Mouse (Mus musculus): ENCODE results near the gene Fam241b. TPM values are rescaled to one million over a fixed set of nuclear protein-coding genes. Genes with fewer than 3 reads are reported as not detected.
A peak's percentile ranks its signal among the peaks of the same experiment; 100 is the strongest.

Gene Fam241b
- polyA plus RNA-seq (2017; shearing (Covaris generic)), result 1 to 10 TPM; 2.8 to 5.2 (median 3.6) TPM

DNA sequence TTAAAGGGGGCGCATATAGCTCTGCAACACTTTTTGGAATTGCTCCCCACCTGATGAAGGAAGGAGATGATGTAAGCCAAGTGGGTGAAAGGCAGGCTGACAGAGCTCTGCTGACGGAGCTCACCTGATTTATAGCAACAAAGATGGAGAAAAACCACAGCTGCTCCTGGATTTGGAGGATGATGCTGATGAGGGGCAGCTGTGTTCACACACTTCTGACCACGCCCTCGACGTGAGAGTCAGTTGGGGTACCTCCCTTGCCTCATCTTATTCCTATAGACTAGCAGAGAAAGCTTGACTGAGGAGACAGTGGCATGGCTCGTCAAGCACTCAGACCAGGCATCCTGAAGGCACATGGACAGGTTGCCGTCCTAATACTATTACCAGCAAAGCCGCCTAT lies at the start of gene Fam241b:
Fam241b (minus strand) TSS at position 101 of the 400 bp plus-strand sequence.
- no peak for ATAC-seq

DNA sequence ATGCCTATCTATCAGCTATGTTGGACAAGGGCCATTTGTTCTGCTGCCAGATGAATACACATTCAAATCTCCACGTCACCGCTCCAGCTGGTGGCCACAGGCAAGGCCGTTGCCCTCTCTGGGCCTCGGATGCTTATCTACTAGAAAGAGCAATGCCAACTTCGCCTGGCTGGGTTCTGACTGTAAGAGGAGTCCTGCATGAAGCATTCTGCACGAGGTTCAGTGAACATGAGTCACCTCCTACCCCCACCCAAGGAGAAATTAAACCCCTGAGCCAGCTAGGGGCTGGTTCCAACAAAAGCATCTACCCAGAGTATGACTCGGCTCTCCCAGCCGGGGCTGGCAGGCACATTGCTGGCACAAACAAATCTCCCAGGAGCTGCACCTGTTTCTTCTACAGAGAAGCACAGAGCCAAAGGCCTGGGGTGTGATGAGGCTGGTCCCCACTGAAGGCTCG lies 49.0 kb upstream of the Fam241b start:
- ATAC-seq, result no peak

DNA sequence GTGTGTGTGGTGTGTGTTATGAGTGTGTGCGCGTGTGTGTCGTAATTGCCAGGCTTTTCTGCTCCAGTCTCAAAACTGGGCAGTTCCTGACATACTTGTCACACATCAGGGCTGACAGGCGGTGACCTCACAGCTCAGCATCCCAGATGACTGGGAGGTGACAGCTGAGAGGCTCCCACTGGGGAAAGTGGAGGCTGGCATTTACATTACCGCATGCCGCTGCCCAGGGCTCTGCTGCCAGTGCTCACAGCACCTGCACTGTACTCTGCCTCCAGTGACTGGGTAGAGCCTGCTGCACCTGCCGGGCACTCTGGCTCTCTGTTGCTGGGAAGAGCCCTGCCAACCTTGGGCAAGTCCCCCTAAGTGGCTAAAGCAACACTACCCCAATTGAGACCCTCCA lies 47.1 kb upstream of the Fam241b start:
- ATAC-seq, result no peak

DNA sequence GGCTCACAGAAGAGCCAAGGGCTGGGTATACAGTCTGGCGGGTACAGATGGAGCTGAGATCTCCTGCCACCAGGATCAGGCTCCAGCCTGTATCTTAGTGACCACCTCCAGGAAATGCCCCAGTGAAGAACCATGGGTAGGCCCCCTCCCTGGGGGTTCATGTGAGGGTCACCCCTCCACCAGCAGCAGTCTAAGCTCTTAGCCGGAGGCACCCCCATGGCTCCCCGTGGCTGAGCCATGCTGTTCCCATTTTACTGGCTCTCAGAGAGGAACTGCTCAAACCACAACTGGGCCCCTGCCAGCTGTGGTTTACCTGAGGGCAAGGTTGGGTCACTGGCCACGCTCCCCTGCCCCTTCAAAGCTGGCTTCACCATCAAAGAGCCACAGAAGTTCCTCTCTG lies 46.2 kb upstream of the Fam241b start:
- no peak for ATAC-seq

DNA sequence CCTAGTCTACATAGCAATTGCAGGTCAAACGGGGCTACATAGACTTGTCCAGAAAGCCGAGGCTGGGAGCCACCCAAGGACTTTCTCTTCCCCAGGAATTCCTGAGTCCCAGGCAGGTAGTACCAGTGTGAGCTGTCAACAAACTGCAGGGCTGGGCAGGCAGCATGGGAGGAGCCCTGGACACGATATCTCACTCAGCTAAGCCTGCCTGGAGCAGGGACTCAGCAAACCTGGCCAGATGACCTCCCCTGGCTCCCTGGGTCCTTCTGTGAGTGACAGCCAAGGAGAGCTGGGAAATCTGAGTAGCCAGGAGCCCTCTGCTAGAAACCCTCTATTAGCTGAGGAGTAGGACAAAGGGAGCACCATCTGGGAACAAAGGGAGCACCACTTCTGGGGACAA lies 45.6 kb upstream of the Fam241b start:
- ATAC-seq, result no peak

DNA sequence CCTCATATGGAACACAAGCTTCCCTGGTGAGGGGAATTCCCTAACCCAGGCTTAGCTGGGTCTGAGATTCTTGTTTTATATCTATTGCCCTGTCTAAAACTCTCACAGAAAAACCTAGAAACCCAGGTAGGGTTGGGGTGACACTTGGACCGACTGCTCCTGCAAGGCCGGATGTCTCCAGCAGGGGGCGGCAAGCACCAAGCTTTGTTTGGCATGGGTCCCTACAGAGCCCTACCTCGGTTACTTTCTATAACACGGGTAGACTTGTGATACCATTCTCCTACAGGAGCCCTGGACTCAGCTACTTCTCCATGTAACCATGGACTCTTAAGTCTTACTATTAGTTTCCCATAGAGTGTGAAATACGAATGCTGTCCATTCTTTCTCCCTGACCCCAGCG lies 43.2 kb upstream of the Fam241b start:
- peak; percentile 29 for ATAC-seq

DNA sequence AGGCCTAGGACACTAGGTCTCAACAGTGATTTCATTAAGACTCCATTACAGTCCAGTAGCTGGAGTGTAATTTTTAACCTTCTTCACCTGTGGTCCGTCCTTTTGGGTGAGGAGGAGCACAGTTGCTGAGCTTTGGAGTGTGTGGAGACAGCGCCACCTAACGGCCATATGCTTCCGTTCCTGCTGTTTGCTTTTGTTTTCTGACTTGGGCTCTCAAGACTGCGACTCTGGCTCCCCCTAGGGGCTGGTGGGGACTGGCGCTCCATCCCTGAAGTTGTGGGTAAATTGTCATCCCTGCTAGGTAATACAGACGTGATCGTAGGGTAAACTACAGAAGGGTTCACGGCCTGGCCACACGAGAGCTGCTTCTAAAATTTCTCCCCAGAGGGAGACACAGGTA lies 39.3 kb upstream of the Fam241b start:
- peak; percentile 89 for ATAC-seq

DNA sequence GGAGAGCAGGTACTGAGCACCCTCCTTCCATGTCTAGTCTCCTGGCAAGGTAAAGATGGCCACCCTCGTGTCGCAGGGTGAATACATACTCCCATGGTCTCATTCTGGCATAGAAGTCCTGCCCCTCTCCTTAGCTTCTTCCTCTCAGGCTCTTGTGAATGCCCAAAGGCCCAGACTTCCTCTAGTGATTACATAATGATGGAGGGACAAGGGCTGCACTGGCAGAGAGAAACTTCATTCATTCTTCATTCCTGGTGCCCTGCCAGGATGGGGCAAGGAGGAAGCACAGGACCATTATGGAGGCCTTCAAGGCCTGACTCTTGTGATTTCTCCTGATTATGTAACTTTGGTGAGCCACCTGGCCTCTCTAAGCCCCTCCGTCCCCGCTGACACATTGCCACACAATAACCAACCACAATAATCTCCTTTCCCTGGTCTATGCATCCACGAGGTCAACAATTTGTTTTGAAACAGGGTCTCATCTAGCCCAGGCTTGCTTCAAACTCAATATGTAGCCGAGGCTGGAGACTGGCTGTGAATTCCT lies 38.8 kb upstream of the Fam241b start:
- no peak for ATAC-seq

DNA sequence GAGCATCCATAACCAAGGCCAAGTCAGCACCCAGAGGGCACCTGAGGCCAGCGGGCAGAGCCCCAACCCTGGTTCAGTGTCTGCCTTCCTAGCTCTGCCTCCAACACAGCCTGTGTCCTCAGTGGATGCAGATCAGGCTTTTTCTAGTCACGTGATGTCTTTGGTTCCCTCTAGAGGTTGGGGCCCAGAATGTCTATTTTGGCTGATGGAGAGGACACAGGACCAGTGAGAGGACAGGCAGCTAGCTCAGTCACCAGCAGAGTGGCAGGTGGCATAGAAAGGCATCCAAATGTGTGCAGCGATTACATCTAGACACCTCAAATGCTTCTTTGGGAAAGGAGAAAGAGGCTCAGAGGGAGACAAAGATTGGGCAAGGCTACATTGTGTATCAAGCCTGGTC lies 38.0 kb upstream of the Fam241b start:
- no peak for ATAC-seq

DNA sequence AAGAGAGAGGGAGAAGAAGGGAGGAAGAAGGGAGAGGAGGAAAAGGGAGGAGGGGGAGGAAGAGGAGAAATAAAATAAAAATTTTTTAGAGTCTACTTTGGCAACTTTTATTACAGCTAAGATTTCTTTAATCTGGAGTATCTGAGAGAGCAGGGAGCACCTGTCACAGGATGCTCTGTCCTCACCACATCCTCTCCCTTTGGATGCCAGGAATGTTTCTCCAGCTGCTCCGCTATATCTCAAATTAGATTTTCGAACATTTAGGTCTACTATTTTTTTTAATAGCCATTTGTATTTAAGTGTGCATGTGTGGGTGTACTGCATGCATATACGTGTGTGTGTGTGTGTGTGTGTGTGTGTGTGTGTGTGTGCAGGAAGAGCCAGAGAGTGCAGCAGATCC lies 36.2 kb upstream of the Fam241b start:
- ATAC-seq, result no peak

DNA sequence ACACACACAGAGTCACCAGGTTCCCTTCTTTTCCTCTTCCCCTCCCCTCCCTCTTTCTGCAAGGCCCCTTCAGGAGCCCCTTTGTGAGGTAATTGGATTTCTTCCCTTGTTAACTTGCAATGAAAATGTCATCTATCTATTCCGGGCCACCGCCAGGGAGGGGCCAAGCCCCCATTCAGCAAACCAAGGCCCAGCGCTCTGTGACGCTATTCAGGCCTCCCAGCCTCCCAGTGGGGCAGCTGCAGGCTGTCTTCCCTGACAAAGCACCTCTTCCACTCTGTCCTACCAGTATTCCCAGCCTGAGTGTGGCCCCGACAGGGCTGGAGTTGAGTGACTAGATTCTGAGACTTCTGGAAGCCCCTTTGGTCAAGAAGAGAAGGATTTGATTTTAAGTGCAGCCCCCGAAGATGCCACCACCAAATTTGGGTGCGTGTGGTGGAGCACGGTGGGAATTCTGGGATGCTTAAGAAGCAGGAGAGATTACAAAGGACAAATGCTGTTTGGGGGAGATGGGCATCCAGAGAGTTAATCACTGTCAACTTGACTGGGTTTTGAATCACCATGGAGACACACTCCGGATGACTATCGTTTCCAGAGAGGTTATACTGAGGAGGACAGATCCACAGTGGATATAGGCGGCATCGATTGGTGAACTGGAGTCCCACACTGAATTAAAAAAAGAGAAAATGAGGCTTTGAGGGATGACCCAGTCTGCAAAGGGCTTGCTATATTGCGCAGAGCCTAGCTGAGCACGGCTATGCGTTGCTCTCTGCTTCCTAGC lies 31.0 kb upstream of the Fam241b start:
- ATAC-seq, result no peak

DNA sequence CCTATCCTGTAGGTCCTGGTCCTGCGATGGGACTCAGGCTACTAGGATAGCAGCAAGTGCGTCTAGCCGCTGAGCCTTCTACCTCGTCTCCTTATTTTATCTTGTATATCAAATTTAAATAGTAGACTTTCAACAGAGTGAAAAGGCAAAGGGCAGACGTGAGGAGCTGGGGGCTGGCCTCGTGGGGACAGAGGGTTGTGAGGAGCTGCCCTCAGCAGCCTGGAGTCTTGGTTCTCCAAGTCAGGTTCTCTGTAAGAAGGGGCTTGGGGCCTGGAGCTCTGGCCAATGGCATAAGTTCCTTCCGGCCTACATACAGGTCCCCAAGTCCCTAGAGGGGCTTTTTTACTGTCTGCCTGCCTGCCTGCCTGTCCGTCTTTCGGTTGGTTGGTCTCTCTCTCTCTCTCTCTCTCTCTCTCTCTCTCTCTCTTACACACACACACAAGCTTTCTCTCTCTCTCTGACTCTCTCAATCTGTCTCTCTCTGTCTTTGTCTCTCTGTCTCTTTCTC lies 30.3 kb upstream of the Fam241b start:
- ATAC-seq, result no peak

DNA sequence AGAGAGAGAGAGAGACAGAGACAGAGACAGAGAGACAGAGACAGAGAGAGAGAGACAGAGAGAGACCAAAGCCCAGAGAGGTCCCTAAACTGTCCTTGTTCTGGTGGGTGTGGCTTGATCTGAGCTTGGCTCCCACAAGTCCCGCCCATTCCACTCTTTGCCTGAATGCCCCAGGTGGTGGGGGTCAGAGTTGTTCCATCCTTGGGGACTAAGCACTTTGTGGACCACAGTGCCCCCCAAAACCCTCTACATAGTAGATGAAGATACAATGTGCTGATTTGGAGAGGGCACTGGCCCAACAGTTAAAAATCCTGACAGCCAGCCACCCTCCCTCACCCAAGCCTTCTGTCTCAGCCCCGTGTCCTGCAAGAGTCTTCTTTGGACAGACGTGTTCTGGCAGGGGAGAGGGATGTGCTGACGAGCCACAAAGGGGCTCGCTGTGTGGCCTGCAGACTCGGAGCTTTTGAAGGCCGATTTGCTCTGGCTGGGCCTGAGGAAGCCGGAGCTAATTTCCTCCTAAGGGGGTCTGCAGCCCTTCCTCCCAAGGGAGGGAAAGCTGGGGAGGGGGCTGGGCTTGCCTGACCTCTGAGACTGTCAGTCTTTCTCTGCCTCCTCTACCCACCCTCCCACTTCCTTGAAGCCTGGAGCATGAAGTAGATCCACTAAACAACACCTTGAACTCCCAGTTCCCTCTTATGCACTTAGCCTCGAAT lies 29.3 kb upstream of the Fam241b start:
- ATAC-seq, result no peak

DNA sequence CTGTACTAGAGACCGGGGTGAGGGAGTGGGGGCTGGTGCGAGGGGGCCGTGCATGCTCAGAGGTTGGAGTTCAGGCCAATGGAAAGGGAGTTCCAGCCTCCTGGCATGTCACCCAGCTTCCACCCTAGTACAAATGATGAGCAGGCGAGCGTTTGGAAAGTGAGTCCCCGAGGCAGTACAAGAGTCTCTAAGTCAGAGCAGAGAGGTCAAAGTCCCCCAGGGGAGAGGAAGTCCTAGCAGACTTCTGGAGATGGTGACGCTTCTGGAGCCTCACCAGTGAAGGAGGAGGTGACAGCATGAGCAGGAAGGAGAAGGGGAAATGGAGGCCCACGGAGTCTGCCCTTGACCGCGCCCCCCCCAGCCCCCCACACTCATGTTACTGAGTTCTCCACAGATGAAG lies 18.7 kb upstream of the Fam241b start:
- no peak for ATAC-seq

DNA sequence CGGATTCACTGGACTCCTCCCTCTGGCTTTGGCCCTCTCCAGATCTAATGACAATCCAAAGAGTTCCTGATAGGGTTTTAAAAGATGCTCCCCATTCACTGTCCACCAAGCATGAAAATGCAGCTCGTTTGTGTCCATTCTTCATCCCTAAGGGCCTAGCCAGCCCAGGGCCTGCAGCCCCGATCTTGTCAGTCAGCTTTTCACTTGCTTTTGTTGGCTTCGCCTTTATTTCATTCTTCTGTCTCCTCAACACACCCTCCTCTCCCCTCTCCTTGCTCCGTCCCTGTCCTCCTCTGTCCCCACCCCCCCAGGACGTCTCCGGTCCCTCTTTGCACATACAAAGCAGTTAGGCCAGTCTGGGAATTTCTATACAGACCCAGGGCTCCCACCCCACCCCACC lies 6.2 kb upstream of the Fam241b start:
- no peak for ATAC-seq

DNA sequence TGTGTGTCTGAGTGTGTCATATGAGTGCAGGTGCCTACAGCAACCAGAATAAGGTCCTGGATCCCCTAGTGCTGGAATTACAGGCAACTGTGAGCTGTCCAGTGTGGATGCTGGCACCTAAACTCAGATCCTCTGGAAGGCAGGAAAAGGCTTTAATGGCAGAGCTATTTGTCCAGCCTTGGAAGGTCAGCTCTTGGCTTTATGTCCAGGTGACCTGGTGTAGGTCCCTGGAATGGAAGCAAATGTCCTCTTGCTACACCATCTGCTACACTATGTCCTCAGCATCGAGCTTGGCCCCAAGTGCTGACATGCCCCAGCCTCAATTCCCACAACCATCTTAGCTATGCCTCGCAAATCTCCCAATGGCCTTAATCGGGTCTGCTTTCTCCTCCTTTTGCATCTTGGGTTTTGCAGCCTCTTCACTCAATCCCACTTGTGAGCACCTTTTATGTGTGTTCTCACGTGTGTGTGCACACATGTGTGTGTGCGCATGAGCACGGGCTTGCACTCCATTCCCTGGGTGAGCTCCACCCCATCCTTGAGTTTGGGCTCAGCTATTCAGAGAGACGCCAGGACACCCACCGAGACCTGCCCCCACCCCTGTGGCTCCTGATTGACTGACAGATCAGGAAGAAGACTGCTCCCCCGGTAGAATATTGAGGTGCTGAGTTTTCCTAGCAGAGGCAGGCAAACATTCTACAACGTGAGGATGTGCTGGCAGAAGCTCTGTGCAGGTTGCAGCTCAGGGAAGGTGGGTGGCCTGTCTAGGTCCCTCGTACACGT lies 3.9 kb upstream of the Fam241b start:
- ATAC-seq, result no peak

DNA sequence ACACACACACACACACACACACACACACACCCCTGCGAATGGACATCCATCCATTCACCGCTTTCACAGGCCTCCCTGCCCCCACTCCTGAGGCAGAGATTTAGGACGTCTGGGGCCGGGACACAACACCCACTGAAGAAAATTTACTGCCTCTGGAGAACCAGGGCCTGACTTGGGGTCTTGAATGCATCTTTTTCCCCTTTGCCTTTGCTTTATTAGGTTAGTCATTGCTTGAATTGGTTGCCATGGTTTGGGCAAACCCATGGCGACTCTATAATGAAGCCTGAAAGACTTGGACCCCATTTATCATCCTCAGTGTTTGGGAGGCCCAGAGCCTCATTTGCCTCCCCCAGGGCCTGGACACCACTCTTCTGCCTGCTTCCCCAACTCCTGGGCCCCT lies 2.2 kb upstream of the Fam241b start:
- no peak for ATAC-seq

DNA sequence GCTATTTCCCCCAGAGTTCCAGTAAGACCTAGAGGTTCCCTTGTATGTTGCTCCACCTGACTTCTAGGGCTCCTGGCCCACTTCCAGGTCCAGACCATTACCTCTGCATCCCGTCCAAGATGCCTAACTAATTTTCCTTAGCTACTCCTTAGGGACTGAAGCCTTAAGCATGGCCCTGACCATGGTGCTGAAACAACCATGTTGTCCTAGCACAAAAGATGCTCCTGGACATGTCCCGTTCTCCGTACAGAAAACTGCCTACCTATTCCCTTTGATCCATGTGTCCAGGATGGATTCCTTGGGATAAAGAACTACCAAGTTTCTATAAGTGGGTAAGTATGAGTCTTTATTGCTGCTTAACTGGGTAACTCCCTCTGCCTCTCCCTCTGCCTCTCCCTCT lies 5.7 kb downstream of the Fam241b start:
- no peak for ATAC-seq

DNA sequence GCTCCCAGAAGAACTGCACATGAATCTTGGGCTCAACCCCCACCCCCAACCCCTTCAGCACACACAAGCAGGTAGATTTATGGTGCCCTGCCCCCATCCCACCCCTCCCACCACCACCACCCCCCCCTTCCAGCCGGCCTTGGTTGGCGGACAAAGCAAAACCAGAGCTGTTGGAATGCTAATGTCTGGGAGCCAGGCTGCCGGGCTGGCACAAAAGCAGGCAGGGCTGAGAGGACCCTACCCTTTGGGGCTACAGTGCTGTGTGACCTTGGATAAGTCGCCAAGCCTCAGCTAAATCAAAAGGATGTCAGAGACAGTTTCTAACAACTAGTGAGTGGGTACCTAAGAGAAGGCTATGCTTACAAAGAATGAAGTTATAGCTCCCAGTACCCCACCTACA lies 6.6 kb downstream of the Fam241b start:
- no peak for ATAC-seq

DNA sequence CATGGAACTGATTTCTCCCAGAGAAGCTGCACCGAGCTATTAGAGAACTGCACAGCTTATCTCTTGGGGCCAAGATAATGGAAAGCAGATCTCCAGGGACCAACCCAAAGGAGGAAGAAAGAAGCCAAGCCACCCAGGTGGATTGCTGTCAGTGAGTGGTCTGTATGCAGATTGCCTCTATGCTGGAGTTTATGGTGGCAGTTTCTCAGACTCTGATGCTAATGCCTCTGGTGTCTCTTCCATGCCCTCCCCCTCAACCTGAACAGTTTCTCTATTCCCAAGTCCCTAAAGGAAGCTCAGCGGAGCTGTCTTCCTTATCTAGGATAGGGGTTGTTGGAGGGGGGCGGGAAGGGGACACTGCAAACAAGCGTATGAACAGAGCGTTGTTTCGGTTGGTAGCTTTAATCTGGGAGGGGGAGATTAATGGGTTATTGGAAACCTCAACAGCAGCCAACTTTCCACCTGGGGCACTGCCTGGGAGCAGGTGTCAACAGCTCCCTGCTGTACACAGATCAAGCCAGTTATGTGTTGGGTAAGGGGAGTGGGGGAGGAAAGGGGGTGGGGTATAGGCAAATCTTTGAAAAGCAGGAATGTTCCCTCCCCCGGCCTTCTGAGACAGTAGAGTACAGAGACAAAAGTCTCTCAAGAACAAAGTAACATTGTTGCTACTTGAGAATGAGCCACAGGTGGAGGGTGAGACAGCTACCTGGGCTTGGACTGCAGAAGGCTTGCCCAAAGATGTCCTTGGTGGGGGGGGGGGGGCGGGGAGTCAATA lies 7.8 kb downstream of the Fam241b start:
- ATAC-seq, result no peak

DNA sequence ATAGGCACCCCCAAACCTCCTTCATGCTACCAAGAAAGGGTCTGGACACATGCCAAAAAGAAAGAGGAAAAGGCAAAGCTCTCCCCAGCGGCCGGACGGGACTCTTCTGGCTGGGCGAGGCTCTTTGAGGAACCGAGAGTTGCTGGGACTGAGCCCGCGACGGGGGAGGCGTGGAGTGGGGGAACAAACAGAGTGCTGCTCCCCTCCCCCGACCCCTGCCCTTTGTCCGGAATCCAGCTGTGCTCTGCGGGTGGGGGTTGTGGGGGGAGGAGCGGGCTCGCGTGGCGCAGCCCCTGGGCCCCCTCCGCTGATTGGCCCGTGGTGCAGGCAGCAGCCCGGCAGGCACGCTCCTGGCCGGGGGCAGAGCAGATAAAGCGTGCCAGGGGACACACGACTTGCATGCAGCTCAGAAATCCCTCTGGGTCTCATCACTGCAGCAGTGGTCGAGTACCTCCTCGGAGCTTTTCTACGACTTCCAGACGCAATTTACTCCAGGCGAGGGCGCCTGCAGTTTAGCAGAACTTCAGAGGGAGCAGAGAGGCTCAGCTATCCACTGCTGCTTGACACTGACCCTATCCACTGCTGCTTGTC lies 10.9 kb downstream of the Fam241b start, which contains the start of gene Neurog3:
Neurog3 (plus strand) TSS at position 400 of the 591 bp plus-strand sequence.
- ATAC-seq, result no peak
